Mouse (Mus musculus): ENCODE data around the gene Ccdc69.

Gene Ccdc69

DNA sequence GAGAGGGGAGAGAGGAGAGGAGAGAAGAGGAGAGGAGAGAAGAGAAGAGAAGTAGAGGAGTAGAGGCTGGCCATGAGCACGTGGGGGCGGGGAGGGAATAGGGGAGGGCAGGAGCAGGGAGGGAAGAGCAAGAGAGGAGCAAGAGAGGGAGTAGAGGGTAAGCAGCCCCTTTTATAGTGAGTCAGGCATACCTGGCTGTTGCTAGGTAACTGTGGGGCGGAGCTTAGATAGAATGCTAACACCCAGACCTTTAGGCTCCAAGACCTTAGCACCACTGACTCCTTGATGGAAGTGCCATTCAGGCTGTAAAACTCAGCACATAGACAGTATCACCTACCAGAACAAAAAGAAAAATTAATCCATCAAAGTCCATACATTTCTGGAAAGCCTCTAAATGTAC, 41.3 kb downstream of the Ccdc69 start:
- DNase-seq (ENCODE audit: low read depth, low spot score) = no peak
- no peaks in the 10 kb centered on the region for H3K36me3 ChIP-seq (ENCODE audit: control insufficient read depth, insufficient read depth, low read length, poor library complexity, severe bottlenecking)
- H3K27me3 ChIP-seq (ENCODE audit: control insufficient read depth, insufficient read depth, low read length, poor library complexity, severe bottlenecking) = no peaks in the 10 kb centered on the region

DNA sequence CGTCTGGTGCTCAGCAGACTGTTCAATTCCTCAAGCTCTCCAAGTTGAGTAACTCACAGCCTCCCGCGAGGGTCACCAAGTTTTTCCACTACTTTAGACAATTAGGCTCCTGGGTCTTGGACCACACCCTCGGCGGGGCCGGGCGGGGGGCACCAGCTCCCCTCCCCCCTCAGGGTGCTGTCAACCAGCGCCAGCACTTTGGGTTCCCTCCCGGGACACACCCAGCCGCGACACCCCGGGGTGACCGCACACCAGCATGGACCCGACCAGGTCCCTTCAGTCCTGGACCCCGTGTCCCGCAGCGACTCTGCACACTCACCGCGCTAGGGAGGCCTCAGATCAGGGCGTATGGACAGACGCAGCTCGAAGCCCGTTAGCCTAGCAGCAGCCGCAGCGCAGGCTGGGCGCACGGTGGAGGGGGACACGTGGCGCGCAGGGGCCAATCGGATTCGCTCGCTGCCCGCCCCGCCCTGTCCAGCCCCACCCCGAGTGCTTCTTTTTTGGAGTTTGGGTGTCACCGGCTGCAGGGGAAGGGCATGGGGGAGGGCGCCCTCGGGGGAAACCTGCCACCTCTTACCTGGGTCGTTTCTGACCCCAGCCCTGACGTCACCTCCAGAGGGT, 44.8 kb downstream of the Ccdc69 start, which contains the start of gene Anxa6:
TSS of gene Anxa6 (minus strand) at position 406 of the 621 bp plus-strand sequence.
- peak; percentile 84 for DNase-seq (ENCODE audit: low read depth, low spot score)

DNA sequence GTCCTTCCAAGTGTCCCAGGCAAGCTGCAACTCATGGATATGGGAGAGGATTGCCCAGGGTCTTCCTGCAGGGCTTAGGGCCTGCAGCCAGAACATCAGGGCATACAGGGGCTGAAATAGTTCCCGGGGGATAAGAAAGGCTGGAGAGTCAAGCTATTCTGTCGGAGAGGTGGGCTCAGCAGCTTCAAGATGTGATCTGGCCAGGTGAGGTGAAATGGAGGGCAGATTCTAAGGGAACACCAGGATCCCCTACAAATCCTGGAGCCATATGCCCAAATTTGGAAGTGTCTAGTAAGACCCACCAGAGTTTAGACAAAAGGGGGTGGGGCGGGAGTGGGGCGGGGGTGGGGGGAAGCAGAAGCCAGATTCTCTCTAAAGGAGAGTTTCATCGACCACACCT, 45.6 kb downstream of the Ccdc69 start:
- DNase-seq (ENCODE audit: low read depth, low spot score) = no peak
- Histone ChIP-seq H3K36me3 (ENCODE audit: control insufficient read depth, insufficient read depth, low read length, poor library complexity, severe bottlenecking) (no peaks in the 10 kb centered on the region), H3K27me3 (ENCODE audit: control insufficient read depth, insufficient read depth, low read length, poor library complexity, severe bottlenecking) (no peaks in the 10 kb centered on the region)

More for the DNA sequence above, 44.8 kb downstream of the Ccdc69 start, which contains the start of gene Anxa6:
- no peaks in the 10 kb centered on the region for H3K27me3 ChIP-seq (ENCODE audit: control insufficient read depth, insufficient read depth, low read length, poor library complexity, severe bottlenecking)
- no peaks in the 10 kb centered on the region for H3K36me3 ChIP-seq (ENCODE audit: control insufficient read depth, insufficient read depth, low read length, poor library complexity, severe bottlenecking)

DNA sequence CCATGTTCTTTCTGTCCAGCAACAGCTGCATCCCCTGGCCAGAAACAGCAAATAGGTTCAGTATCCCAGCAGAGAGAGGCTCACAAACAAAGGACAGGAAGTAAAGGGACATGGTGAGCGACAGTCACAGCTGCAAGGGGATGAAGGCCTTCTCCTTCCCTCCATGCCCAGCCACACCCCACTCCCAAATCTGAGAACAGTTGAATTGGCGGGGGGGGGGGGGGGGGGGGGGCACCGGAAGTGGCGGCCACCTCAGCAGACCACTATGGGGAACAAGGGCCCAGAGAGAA, 46.0 kb downstream of the Ccdc69 start:
- Histone ChIP-seq H3K27me3 (ENCODE audit: control insufficient read depth, insufficient read depth, low read length, poor library complexity, severe bottlenecking) (no peaks in the 10 kb centered on the region), H3K36me3 (ENCODE audit: control insufficient read depth, insufficient read depth, low read length, poor library complexity, severe bottlenecking) (no peaks in the 10 kb centered on the region)
- no peak for DNase-seq (ENCODE audit: low read depth, low spot score)

DNA sequence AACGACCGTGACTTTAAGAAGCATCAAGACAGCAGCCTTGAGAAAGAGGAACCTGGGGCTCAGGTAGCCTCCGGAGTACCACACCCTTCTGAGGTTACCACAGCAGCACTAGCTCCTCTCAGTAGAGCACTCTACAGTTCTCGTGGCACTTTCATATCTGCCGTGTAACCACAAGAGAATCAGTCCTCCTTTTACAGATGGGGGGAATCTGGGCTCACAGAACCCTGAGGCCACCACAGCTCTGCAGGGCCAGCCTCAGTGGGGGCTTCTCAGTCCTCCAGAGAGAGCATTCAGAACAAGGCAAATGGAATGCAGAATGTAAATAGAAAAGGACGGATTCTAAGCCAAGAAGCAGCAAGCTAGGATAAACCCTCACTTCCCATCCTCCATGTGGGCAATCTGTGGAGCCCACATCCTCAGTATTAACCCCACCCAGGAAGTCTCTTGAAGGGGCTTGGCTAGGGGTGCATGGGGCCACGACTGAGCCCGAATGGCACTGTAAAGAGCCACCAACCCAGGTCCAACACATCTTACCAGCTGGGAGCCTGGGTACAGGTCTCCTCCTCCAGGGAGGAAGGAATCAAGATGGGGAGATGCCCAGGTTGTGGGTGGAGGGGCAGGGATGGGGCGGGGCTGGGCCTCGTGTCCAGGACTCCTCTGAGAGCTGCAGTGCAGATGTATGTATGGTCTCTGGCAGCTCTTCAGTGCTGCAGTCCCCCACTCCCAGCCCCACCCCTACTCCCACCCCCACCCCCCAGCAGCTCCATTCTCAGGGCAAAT, 46.5 kb downstream of the Ccdc69 start:
- H3K36me3 ChIP-seq (ENCODE audit: control insufficient read depth, insufficient read depth, low read length, poor library complexity, severe bottlenecking) = no peaks in the 10 kb centered on the region
- H3K27me3 ChIP-seq (ENCODE audit: control insufficient read depth, insufficient read depth, low read length, poor library complexity, severe bottlenecking) = no peaks in the 10 kb centered on the region
- DNase-seq (ENCODE audit: low read depth, low spot score) = peak; percentile 77

DNA sequence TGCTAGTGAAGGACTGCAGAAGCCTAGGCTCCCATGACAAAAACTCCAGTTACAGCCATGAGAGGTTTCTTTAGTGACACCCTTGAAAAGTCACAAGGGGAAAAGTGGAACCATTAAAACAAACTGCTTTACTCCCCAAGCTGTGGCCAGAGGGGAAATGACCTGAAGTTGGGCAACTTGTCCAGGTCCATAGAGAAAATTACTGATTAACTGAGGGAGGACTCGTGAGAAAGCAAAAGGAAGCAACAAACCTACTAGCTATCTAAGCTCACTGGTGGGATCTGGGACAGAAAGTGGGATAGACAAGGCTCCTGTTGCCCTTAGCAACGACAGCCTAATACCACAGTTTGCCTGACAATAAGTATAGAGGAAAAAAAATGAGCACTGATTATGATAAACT, 49.4 kb downstream of the Ccdc69 start:
- no peaks in the 10 kb centered on the region for H3K27me3 ChIP-seq (ENCODE audit: control insufficient read depth, insufficient read depth, low read length, poor library complexity, severe bottlenecking)
- H3K36me3 ChIP-seq (ENCODE audit: control insufficient read depth, insufficient read depth, low read length, poor library complexity, severe bottlenecking) = no peaks in the 10 kb centered on the region
- DNase-seq (ENCODE audit: low read depth, low spot score) = no peak

DNA sequence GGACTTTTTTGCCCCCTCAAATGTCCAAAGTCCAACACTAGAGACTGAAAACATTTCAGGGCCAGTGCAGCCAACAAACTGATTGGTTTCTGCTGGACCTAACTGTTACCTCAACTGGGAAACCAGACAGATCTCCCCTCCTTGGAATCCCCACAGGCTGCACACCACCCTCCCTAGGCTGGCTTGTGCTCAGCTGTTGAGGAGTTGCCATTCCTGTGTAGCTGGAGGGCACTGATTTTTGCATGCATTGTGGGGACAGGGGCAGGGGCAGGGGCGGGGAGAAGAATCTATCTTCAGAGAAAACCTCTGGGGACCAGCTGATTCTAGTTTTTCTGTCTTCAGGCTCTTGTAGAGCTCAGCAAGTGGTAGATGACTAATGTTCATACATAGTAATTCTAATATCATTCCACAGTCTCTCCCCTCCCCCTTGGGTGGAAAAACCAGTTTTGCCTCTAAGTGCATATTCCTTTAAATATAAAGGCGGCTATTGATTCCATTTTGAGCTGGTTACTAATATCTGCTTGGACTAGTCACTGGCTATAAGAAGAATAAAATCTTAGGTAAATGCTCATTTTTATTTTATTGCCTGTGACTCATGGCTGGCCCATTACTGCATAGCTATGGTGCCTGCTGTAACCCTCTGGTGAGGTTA, 50.6 kb downstream of the Ccdc69 start:
- no peak for DNase-seq (ENCODE audit: low read depth, low spot score)
- Histone ChIP-seq H3K27me3 (ENCODE audit: control insufficient read depth, insufficient read depth, low read length, poor library complexity, severe bottlenecking) (no peaks in the 10 kb centered on the region), H3K36me3 (ENCODE audit: control insufficient read depth, insufficient read depth, low read length, poor library complexity, severe bottlenecking) (no peaks in the 10 kb centered on the region)

DNA sequence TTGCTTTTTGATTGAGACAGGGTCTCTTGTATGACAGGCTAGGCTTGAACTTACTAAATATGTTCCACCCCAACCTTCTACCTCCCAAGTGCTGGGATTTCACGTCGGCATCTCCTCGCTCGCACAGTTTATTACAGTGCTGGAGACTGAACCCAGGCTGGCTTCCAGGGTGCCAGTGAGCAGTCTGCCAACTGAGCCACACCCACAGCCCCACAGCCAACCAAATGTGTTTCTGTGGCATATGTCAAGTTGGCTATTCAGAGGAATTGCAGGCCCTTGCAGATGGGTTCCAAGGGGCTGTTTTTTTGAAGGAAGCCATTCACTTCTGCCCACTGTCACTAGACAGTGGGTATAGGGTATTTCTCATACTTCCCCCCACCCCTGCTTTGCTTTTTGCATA, 52.0 kb downstream of the Ccdc69 start:
- H3K36me3 ChIP-seq (ENCODE audit: control insufficient read depth, insufficient read depth, low read length, poor library complexity, severe bottlenecking) = no peaks in the 10 kb centered on the region
- no peak for DNase-seq (ENCODE audit: low read depth, low spot score)
- no peaks in the 10 kb centered on the region for H3K27me3 ChIP-seq (ENCODE audit: control insufficient read depth, insufficient read depth, low read length, poor library complexity, severe bottlenecking)

DNA sequence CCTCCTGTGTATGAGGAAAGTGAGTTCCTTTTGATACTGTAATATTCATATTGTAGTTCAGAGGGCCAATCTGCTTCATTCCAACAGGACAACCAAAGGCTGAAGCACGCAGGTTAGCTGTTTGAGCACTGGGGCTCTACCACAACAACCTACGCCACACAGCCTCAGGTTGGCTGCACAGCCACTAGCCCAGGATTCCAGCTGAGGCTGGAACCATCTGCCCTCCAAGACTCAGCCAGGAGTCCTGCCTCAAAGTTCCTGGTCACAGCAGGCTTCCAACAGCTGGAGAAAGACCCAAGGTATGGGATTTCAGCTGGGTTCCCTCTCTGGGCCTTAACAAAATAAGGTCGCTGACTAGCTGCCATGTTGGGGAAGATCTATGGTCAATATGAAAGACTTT, 54.3 kb downstream of the Ccdc69 start:
- Histone ChIP-seq H3K27me3 (ENCODE audit: control insufficient read depth, insufficient read depth, low read length, poor library complexity, severe bottlenecking) (no peaks in the 10 kb centered on the region), H3K36me3 (ENCODE audit: control insufficient read depth, insufficient read depth, low read length, poor library complexity, severe bottlenecking) (peaks cover 2% of the 10 kb centered on the region; the same call in 1 of the 2 replicates)
- no peak for DNase-seq (ENCODE audit: low read depth, low spot score)

DNA sequence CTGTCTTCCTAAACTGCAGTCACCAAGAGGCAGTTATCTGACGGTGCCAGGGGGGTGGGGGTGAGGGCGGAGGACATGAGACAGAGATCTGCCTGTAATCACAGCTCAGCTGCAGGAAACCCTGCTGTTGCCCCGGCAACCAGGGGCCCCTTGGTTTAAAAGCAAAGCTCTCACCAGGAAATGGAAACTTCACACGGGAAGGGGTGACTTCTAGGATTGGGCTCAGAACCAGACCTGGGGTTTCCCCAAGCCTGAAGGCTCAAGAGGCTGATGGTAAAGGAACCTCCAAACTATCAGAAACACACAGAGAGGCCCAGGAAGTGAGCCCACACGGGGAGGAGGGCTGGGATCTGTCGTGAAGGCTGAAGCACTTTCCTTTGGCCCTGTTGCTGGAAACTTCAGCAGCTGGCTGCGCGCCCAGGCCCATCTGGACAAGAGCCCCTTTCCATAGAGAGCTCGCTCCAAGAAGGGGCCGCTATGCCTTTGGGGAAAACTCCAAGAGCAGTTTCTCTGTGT, 54.8 kb downstream of the Ccdc69 start:
- peaks cover 2% of the 10 kb centered on the region; the same call in 1 of the 2 replicates for H3K36me3 ChIP-seq (ENCODE audit: control insufficient read depth, insufficient read depth, low read length, poor library complexity, severe bottlenecking)
- H3K27me3 ChIP-seq (ENCODE audit: control insufficient read depth, insufficient read depth, low read length, poor library complexity, severe bottlenecking) = no peaks in the 10 kb centered on the region
- peak; percentile 92 for DNase-seq (ENCODE audit: low read depth, low spot score)

DNA sequence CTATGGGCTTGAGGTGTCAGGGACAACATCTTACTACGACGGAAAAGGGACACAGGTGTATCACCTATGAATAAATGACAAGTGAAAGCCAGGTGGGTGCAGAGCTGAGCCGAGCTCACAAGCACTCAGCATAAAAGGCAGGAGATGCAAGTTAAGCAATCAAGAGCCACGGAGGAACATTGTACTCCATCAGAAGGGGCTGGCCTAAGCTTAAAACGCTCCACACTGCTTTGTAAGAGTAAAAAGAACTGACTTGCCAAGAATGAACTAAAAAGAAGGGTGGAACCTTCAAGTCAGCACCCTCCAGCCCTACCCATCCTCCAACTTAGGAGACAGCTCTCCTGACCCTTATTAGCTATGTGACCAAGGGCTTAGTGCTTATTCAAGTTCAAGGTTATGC, 55.4 kb downstream of the Ccdc69 start:
- Histone ChIP-seq H3K36me3 (ENCODE audit: control insufficient read depth, insufficient read depth, low read length, poor library complexity, severe bottlenecking) (peaks cover 2% of the 10 kb centered on the region; the same call in 1 of the 2 replicates), H3K27me3 (ENCODE audit: control insufficient read depth, insufficient read depth, low read length, poor library complexity, severe bottlenecking) (no peaks in the 10 kb centered on the region)

DNA sequence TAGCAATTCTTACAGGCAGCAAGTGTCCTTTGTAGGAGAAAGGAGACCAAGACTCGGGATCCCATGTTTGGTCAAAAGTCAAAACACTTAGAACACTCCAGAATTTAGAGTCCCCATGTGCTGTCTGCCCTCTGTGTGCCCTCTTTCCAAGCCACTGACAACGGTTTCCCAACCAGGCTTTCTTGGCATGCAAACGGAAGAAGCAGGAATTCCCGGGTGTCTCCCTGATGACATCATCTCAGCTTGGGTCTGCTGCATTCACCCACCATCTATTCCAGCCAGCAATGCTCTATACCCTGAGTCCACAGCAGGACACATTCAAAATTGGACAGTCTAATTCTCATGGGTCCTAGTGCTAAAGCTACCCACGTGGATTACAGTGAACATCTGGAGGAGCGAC, 56.1 kb downstream of the Ccdc69 start:
- DNase-seq (ENCODE audit: low read depth, low spot score) = no peak
- Histone ChIP-seq H3K27me3 (ENCODE audit: control insufficient read depth, insufficient read depth, low read length, poor library complexity, severe bottlenecking) (no peaks in the 10 kb centered on the region), H3K36me3 (ENCODE audit: control insufficient read depth, insufficient read depth, low read length, poor library complexity, severe bottlenecking) (peaks cover 2% of the 10 kb centered on the region; the same call in 1 of the 2 replicates)

More for the DNA sequence above, 55.4 kb downstream of the Ccdc69 start:
- DNase-seq (ENCODE audit: low read depth, low spot score) = no peak

DNA sequence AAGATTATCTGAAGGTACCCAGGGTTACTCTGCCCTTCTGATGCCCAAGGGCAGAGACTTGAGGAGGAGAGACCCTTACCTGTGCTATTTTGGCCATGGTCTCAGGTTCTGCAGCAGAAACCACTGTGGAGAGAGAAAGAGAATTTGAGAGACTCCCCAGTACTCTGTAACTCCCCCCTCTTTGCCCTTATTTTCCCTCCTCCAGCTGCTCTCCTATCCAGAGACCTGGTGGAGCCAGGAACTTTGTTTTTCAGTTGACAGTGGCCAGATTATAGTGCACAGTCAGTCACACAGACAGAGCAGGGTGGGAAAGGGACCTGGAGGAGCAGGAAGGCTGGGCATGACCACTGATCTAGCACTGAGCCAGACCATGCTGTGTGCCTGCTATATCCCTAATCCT, 56.5 kb downstream of the Ccdc69 start:
- Histone ChIP-seq H3K36me3 (ENCODE audit: control insufficient read depth, insufficient read depth, low read length, poor library complexity, severe bottlenecking) (peaks cover 2% of the 10 kb centered on the region; the same call in 1 of the 2 replicates), H3K27me3 (ENCODE audit: control insufficient read depth, insufficient read depth, low read length, poor library complexity, severe bottlenecking) (no peaks in the 10 kb centered on the region)
- DNase-seq (ENCODE audit: low read depth, low spot score) = no peak

DNA sequence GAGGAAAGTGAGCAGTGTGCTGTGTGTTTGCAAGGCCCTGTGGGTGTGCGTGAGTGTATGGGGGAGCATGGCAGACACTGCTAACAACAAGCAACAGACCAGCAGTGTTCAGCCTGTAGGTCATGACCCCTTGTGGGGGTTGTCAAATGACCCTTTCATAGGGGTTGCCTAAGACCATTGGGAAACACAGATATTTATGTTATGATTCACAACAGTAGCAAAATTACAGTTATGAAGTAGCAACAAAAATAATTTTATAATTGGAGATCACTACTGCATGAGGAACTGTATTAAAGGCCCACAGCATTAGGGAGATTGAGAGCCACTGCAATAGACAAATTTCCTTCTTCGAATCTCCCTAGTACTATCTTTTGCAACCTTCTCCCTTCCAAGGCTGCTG, 58.2 kb downstream of the Ccdc69 start:
- Histone ChIP-seq H3K36me3 (ENCODE audit: control insufficient read depth, insufficient read depth, low read length, poor library complexity, severe bottlenecking) (peaks cover 5% of the 10 kb centered on the region; the same call in 1 of the 2 replicates), H3K27me3 (ENCODE audit: control insufficient read depth, insufficient read depth, low read length, poor library complexity, severe bottlenecking) (no peaks in the 10 kb centered on the region)
- no peak for DNase-seq (ENCODE audit: low read depth, low spot score)

DNA sequence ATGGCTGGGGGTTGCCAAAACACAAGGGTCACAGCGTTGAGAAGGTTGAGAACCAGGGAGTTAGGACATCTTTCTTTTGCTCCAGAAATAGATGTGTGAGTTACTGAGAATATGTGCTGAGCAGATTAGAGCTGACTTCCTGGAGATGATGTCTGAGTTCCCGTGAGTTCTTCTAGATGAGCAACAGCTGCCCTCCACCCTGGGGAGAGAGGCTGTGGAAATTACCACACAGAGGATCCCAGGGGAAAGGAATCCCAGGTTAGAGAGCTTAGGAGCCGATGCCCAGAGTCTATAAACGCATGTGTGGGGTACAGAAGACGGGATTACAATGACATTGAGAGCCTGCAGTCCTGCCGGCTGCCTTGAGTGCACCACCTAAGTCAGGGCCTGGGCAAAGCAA, 59.9 kb downstream of the Ccdc69 start:
- H3K27me3 ChIP-seq (ENCODE audit: control insufficient read depth, insufficient read depth, low read length, poor library complexity, severe bottlenecking) = no peaks in the 10 kb centered on the region
- no peak for DNase-seq (ENCODE audit: low read depth, low spot score)
- peaks cover 6% of the 10 kb centered on the region for H3K36me3 ChIP-seq (ENCODE audit: control insufficient read depth, insufficient read depth, low read length, poor library complexity, severe bottlenecking)

Measured in splenic B cell, adult 2 months (primary cell).